In the genomic region with DNA sequence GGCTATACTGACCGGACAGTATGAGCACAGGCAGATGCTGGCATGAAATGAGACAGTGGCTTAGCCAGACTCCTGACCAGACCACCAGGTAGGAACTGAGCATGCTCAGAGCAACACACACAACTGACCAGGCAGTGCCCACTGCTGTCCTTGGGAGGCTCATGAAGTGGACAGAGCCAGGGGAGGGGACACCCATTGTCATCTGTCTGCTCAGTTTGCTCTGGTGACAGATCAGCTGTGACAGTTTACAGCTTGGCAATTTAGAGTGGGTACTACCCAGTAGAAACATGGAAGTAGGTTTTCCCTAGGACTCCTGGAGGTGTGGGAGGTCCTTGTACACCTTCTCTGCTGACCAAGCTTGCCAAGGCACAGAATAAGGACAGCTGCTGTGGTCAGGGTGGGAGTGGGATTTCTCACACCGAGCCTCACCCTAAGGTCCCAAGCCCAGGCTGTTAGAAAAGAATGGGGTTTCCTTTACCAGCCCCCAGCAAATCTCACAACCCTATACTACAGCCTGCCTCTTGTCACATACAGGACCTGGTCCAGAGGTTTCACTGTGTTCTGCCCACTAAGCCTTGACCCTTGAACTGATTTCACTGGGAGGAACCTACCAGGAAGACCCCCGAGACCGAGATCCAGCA, we compare ENCODE assay signal across 8 mouse cellular contexts.
A peak's percentile ranks its signal among the peaks of the same experiment; 100 is the strongest.
DNase-seq lines count a peak whose midpoint lies in the region; ATAC-seq and TF ChIP-seq lines count a peak whose summit lies in the region.

No protein-coding gene starts in this region.

- H3K36me3 ChIP-seq in E14TG2a.4 (ENCODE audit: insufficient read depth, low read length): no peaks in the 10 kb centered on the region
- no peaks in the 10 kb centered on the region for H3K36me3 ChIP-seq in forebrain, postnatal 0 days (ENCODE audit: insufficient read depth)
- no peaks in the 10 kb centered on the region for H3K36me3 ChIP-seq in liver, embryonic 16.5 days (ENCODE audit: control insufficient read depth, insufficient read depth)

- no peak for TF ChIP-seq CTCF in gastrocnemius, adult 2 months (IDR thresholded peaks at IDR 0.05)
- no peak for TF ChIP-seq CTCF in E14TG2a.4 (conservative IDR thresholded peaks at IDR 0.05; ENCODE audit: low read length)
- TF ChIP-seq CTCF in forebrain, postnatal 0 days (IDR thresholded peaks at IDR 0.05; ENCODE audit: low read depth): no peak

- H3K27ac ChIP-seq in gastrocnemius, adult 2 months: peak overlapping the region; percentile 89
- no peak overlapping the region for H3K27ac ChIP-seq in forebrain, postnatal 0 days (ENCODE audit: low read depth, low read length)
- H3K27ac ChIP-seq in liver, embryonic 16.5 days (ENCODE audit: low read length): no peak overlapping the region

- H3K4me1 ChIP-seq in E14TG2a.4 (replicated peaks; ENCODE audit: low read depth, low read length): peaks cover 26% of the 10 kb centered on the region
- no peaks in the 10 kb centered on the region for H3K4me1 ChIP-seq in forebrain, postnatal 0 days (ENCODE audit: insufficient read depth)
- H3K4me1 ChIP-seq in liver, embryonic 16.5 days (ENCODE audit: control insufficient read depth, low read depth, low read length): peaks cover 13% of the 10 kb centered on the region

- H3K4me3 ChIP-seq in gastrocnemius, adult 2 months: peak overlapping the region; percentile 94
- H3K4me3 ChIP-seq in E14TG2a.4 (replicated peaks; ENCODE audit: low read length): peak overlapping the region; percentile 88
- peak overlapping the region; percentile 74 for H3K4me3 ChIP-seq in forebrain, postnatal 0 days (ENCODE audit: low read depth, low read length)
- H3K4me3 ChIP-seq in liver, embryonic 16.5 days (ENCODE audit: low read depth, low read length): peak overlapping the region; percentile 73

- no peaks in the 10 kb centered on the region for H3K9me3 ChIP-seq in E14TG2a.4 (ENCODE audit: low read length)
- no peaks in the 10 kb centered on the region for H3K9me3 ChIP-seq in forebrain, postnatal 0 days (ENCODE audit: low read length)
- no peaks in the 10 kb centered on the region for H3K9me3 ChIP-seq in liver, embryonic 16.5 days (replicated peaks; ENCODE audit: control insufficient read depth, low read length)

- WGBS in forebrain, postnatal 0 days: 40% methylated on average over 4 of the region's 4 CpGs
- WGBS in liver, embryonic 16.5 days (ENCODE audit: insufficient replicate concordance): 35% methylated on average over 4 of the region's 4 CpGs

- peak overlapping the region; percentile 91 for H3K4me2 ChIP-seq in forebrain, postnatal 0 days (ENCODE audit: low read depth)
- H3K4me2 ChIP-seq in liver, embryonic 16.5 days (ENCODE audit: low read depth, low read length): peak overlapping the region; percentile 90

- H3K27me3 ChIP-seq in E14TG2a.4 (ENCODE audit: insufficient read depth, low read length): peaks cover 41% of the 10 kb centered on the region
- no peaks in the 10 kb centered on the region for H3K27me3 ChIP-seq in forebrain, postnatal 0 days (ENCODE audit: insufficient read depth, low read length)
- peaks cover 34% of the 10 kb centered on the region for H3K27me3 ChIP-seq in liver, embryonic 16.5 days (ENCODE audit: control insufficient read depth, insufficient read depth, low read depth, low read length)

- intact Hi-C loops in gastrocnemius, adult 2 months (cut with DNase I): loop anchor here (2.0 to 10.0 kb wide), 3 partner anchors 82 to 545 kb away; no protein-coding TSS in a partner anchor

- H3K9ac ChIP-seq in forebrain, postnatal 0 days: peak overlapping the region; percentile 82
- H3K9ac ChIP-seq in liver, embryonic 16.5 days (ENCODE audit: low read depth, low read length): no peak overlapping the region

- no peak for ATAC-seq in forebrain, postnatal 0 days
- ATAC-seq in liver, embryonic 16.5 days (ENCODE audit: low read depth): no peak

- no peak for DNase-seq in gastrocnemius, adult 2 months
- no peak for DNase-seq in gastrocnemius, postnatal 25 days
- no peak for DNase-seq in forebrain, postnatal 0 days
- DNase-seq in testis, postnatal 14 days (ENCODE audit: low spot score): no peak
- DNase-seq in B cell, adult 2 months: no peak
- DNase-seq in ovary, postnatal 36 days (ENCODE audit: low spot score): no peak
